Mouse (Mus musculus) heart, adult 2 months (tissue): ENCODE measurements around the gene Kcnk3. TPM values are rescaled to one million over a fixed set of nuclear protein-coding genes. Genes with fewer than 3 reads are reported as not detected.

Experiments
- DNase-seq, 2 experiments: peaks; one replicate each; pipeline ENCODE4 v3.0.0; 2021
- H3K27ac ChIP-seq: fragments of 200-600 bp; 2 replicates; pipeline ENCODE4 v1.8.1; 2022
- H3K27me3 ChIP-seq: fragments of 200-500 bp; 2 replicates; pipeline ENCODE4 v1.6.1; 2012; ENCODE audit warnings: mild to moderate bottlenecking, low read length, inconsistent platforms, mixed read lengths; ENCODE audit not compliant: control insufficient read depth, insufficient read depth
- H3K36me3 ChIP-seq: fragments of 200-500 bp; 2 replicates; pipeline ENCODE4 v1.6.1; 2012; ENCODE audit warnings: low read length, inconsistent platforms; ENCODE audit not compliant: control insufficient read depth, insufficient read depth
- H3K4me1 ChIP-seq: fragments of 200-500 bp; 2 replicates; pipeline ENCODE4 v1.6.1; 2011; ENCODE audit warnings: low read length; ENCODE audit not compliant: control insufficient read depth, insufficient read depth
- H3K4me3 ChIP-seq: fragments of 200-600 bp; 2 replicates; pipeline ENCODE4 v1.8.1; 2022
- H3K79me2 ChIP-seq: fragments of 200-500 bp; replicated peaks from 2 replicates; pipeline ENCODE4 v1.6.1; 2012; ENCODE audit warnings: mild to moderate bottlenecking, inconsistent platforms, low read length, moderate library complexity, mixed read lengths; ENCODE audit not compliant: control insufficient read depth, insufficient read depth
- H3K9ac ChIP-seq: fragments of 200-500 bp; 2 replicates; pipeline ENCODE4 v1.6.1; 2012; ENCODE audit warnings: low read depth, mild to moderate bottlenecking, control low read depth, inconsistent platforms, low read length, mixed read lengths
- CTCF ChIP-seq: fragments of 200-600 bp; IDR thresholded peaks from 2 replicates; pipeline ENCODE4 v1.8.1; 2022; ENCODE audit warnings: antibody characterized with exemption, mild to moderate bottlenecking, moderate library complexity
- EP300 ChIP-seq: fragments of 200-500 bp; IDR thresholded peaks from 2 replicates; pipeline ENCODE4 v1.6.1; 2011; ENCODE audit warnings: low read depth, low read length, control low read depth; ENCODE audit not compliant: insufficient read depth
- POLR2A ChIP-seq: fragments of 200-500 bp; IDR thresholded peaks from 2 replicates; pipeline ENCODE4 v1.6.1; 2011; ENCODE audit warnings: mild to moderate bottlenecking, low read depth, low read length, control low read depth; ENCODE audit not compliant: insufficient read depth
- WGBS: fragments of 180-500 bp; shearing (Covaris S2); methylation state at CpG from one replicate; pipeline ENCODE4 v1.1.7; 2018; 5-methylcytosine and 5-hydroxymethylcytosine counted together
- intact Hi-C: fragments of 180-260 bp; cut with DNase I; formaldehyde crosslinking; loops from one replicate; pipeline ENCODE4 v1.15.1; 2025
- polyA plus RNA-seq: library from polyadenylated mRNA; depleted of rRNA; stranded (reverse); fragments of >200 nt; gene quantifications from 2 replicates; pipeline ENCODE4 v1.2.3, GENCODE M21; 2012
- total RNA-seq, 2 experiments: library from RNA; stranded (reverse); gene quantifications; 2 replicates each; pipeline ENCODE4 v1.2.3; 2021

The Kcnk3 gene
- total and polyA plus RNA-seq, 3 experiments, result 259 to 432 (median 300) TPM

- WGBS, result 39% methylated on average over 1 of the region's 1 CpGs
- H3K4me1 ChIP-seq, result peaks cover 5% of the 10 kb centered on the region; the same call in 1 of the 2 replicates
- intact Hi-C loops, result no loop called here
Measured at GRCm38 (mm10) chr5:30624311-30624710, 36.3 kb downstream of the Kcnk3 start.

DNA sequence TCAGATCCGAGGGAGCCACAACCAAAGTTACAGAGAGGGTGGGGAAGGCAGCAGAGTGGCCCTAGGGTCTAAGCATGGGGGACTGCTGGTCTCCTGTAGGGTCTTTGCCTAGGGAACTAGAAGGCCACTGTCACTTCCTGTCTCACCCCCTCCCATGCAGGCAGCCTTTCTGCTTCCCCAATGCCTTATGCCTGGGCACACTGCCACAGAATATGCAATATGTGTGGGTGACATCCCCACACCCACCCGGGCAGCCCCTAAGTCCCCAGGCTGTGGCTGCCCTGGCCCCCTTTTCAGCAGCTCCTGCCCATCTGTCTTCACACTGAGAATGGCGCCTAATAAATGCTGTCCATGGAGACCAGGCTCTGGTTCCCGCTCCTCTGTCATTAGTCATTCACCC is 36.9 kb downstream of the Kcnk3 start:
- TF ChIP-seq CTCF (no peak), POLR2A (no peak), EP300 (no peak)
- H3K4me3 ChIP-seq, result no peak overlapping the region
- H3K79me2 ChIP-seq, result no peaks in the 10 kb centered on the region
- no peak overlapping the region for H3K9ac ChIP-seq
- no peak overlapping the region; the same call in 1 of the 2 replicates for H3K27ac ChIP-seq
- peaks cover 5% of the 10 kb centered on the region; the same call in 1 of the 2 replicates for H3K4me1 ChIP-seq
- DNase-seq, result no peak
- peaks cover 5% of the 10 kb centered on the region; the same call in 1 of the 2 replicates for H3K27me3 ChIP-seq
- intact Hi-C loops, result no loop called here
- H3K36me3 ChIP-seq, result no peaks in the 10 kb centered on the region
- 58% methylated on average over 4 of the region's 4 CpGs for WGBS

More at GRCm38 (mm10) chr5:30624311-30624710, 36.3 kb downstream of the Kcnk3 start:
- Histone ChIP-seq H3K9ac (no peak overlapping the region), H3K27ac (no peak overlapping the region; the same call in 1 of the 2 replicates), H3K36me3 (no peaks in the 10 kb centered on the region), H3K27me3 (peaks cover 5% of the 10 kb centered on the region; the same call in 1 of the 2 replicates), H3K79me2 (no peaks in the 10 kb centered on the region), H3K4me3 (no peak overlapping the region)
- TF ChIP-seq EP300 (no peak), POLR2A (no peak), CTCF (no peak)
- DNase-seq, result no peak

DNA sequence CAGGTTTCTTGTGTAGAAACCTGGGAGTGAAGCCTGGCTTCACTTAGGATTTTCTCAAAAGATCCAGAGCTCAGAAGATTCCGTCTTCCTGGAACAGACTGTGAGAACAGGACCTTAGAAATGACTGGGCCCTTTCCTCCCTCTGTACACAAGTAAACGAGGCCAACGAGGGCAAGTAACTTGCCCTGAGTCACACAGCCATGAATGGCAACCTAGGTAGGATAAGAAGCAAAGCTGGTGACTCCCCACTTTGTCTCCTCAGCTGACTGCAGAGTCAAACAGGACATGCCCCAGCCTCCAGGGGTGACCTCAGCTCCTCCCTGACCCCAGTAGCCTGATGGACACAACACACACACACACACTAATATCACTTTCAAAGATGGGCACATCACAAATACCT is 37.4 kb downstream of the Kcnk3 start:
- H3K4me1 ChIP-seq, result peaks cover 5% of the 10 kb centered on the region; the same call in 1 of the 2 replicates
- peaks cover 5% of the 10 kb centered on the region; the same call in 1 of the 2 replicates for H3K27me3 ChIP-seq
- no peak for DNase-seq
- H3K79me2 ChIP-seq, result no peaks in the 10 kb centered on the region
- no peak overlapping the region for H3K9ac ChIP-seq
- intact Hi-C loops, result no loop called here
- H3K4me3 ChIP-seq, result no peak overlapping the region
- TF ChIP-seq CTCF (no peak), POLR2A (no peak), EP300 (no peak)
- no peaks in the 10 kb centered on the region for H3K36me3 ChIP-seq
- no peak overlapping the region for H3K27ac ChIP-seq
- WGBS, result 72% methylated on average over 3 of the region's 3 CpGs

- peaks cover 5% of the 10 kb centered on the region; the same call in 1 of the 2 replicates for H3K4me1 ChIP-seq
- H3K27ac ChIP-seq, result peak overlapping the region; percentile 10
- 68% methylated on average over 8 of the region's 8 CpGs for WGBS
- H3K27me3 ChIP-seq, result peaks cover 5% of the 10 kb centered on the region; the same call in 1 of the 2 replicates
- TF ChIP-seq EP300 (no peak), POLR2A (no peak), CTCF (no peak)
- H3K4me3 ChIP-seq, result no peak overlapping the region
- no peaks in the 10 kb centered on the region for H3K79me2 ChIP-seq
- no peaks in the 10 kb centered on the region for H3K36me3 ChIP-seq
- no peak for DNase-seq
- intact Hi-C loops, result no loop called here
- no peak overlapping the region for H3K9ac ChIP-seq
Measured at GRCm38 (mm10) chr5:30626331-30627105, 38.5 kb downstream of the Kcnk3 start.

DNA sequence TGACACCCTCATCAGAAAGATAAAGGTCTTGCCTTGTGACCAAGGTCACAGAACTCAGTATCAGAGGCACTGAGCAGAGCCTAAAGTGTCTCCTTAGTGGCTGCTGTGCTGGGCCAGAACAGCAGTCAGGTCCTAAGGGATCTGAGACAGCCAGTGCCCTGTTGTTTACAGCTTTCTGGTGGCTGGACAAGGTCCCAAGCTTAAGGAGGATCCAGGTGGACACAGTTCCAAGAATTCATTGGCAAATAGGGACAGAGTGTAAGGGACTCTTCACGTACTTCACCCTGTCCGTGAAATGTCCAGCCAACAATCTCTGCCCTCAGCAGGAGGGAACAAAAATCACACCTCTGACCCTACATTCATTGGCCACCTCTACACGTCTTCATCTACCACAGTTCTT is 40.5 kb downstream of the Kcnk3 start:
- Histone ChIP-seq H3K9ac (no peak overlapping the region), H3K4me3 (no peak overlapping the region), H3K27me3 (no peaks in the 10 kb centered on the region), H3K4me1 (peaks cover 5% of the 10 kb centered on the region; the same call in 1 of the 2 replicates), H3K27ac (peak overlapping the region; percentile 40), H3K36me3 (no peaks in the 10 kb centered on the region), H3K79me2 (no peaks in the 10 kb centered on the region)
- TF ChIP-seq EP300, result peak; percentile 61; the same call in 1 of the 2 replicates
- TF ChIP-seq CTCF, result no peak
- TF ChIP-seq POLR2A, result 0 out of 2 replicates have a peak, but pooled peaks have one; percentile 10
- intact Hi-C loops, result no loop called here
- WGBS, result 54% methylated on average over 3 of the region's 3 CpGs
- DNase-seq, result peak in 1 of 2 experiments; percentile 45

GRCm38 (mm10) chr5:30630401-30630800 is 42.4 kb downstream of the Kcnk3 start:
- H3K4me3 ChIP-seq, result no peak overlapping the region
- no peaks in the 10 kb centered on the region for H3K27me3 ChIP-seq
- no peaks in the 10 kb centered on the region for H3K79me2 ChIP-seq
- 52% methylated on average over 6 of the region's 6 CpGs for WGBS
- intact Hi-C loops, result loop anchor here (10.0 kb wide), 2 partner anchors 236 to 396 kb away; partner anchors contain the start of gene Selenoi
- TF ChIP-seq CTCF, result no peak
- no peak for TF ChIP-seq POLR2A
- no peak for TF ChIP-seq EP300
- H3K36me3 ChIP-seq, result no peaks in the 10 kb centered on the region
- H3K9ac ChIP-seq, result no peak overlapping the region
- DNase-seq, result no peak
- peaks cover 5% of the 10 kb centered on the region; the same call in 1 of the 2 replicates for H3K4me1 ChIP-seq
- no peak overlapping the region for H3K27ac ChIP-seq
